Mouse (Mus musculus) urinary bladder, adult 2 months (tissue): ENCODE results near the gene Xrra1. TPM values are rescaled to one million over a fixed set of nuclear protein-coding genes. Genes with fewer than 3 reads are reported as not detected.
A peak's percentile ranks its signal among the peaks of the same experiment; 100 is the strongest.
"Not testable (repeated sequence)": the region's sequence is repeated elsewhere in the genome, so short reads cannot be mapped to it uniquely, and the experiment has no call there.

Source experiments
- DNase-seq: peaks from one replicate; pipeline ENCODE4 v3.0.0; 2022; ENCODE audit warnings: low spot score
- polyA plus RNA-seq: library from polyadenylated mRNA; depleted of rRNA; stranded (reverse); fragments of >200 nt; gene quantifications from 2 replicates; pipeline ENCODE4 v1.2.3, GENCODE M21; 2012; rRNA removed

The Xrra1 gene
- 0.07 and 0.15 TPM in 2 replicates for polyA plus RNA-seq

- peak; percentile 81 for DNase-seq
These were observed at the start of gene Xrra1 for GRCm38 (mm10) chr7:99858813-99859585. Gene Xrra1, plus strand, starts transcription at chr7:99859116.

DNA sequence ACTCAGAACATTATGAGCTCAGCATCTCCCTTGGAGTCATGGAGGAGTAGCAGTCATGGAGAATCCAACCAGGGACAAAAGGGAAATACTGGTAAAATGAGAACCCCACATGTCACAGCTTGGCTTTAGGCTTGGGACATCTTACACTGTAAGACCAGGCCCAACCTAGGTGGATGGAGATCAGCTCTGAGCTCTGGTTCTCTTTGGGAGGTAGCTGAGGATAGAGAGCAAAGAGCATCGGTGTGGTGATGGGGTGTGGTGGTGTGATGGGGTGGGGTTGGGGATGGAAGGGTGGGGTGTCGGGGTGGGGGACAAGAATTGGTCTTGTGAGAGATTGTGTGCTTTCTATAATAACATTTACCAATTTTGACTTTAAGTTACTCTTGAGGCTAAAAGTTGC lies 48.1 kb upstream of the Xrra1 start:
- DNase-seq: no peak

GRCm38 (mm10) chr7:99811661-99812060 lies 47.3 kb upstream of the Xrra1 start:
- DNase-seq: no peak

DNA sequence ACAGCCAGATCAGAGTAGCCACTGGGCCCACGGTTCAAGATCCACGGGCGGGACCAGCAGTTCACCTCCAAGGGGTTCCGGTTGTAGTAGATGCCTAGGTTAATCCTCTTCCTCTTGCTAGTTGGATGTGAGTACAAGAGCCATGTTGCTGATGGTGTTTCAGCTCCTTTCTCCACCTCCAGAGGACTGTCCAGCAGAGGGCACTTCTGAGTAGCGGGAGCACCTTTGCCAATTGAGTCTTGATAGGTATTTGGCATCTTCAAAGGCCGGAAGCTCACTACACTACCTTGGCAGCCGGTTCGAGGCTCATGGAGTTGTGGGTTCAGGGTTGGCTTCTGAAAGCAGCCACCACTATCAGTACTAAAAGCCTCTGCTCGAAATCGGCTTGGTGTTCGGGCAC lies 45.5 kb upstream of the Xrra1 start:
- no peak for DNase-seq

DNA sequence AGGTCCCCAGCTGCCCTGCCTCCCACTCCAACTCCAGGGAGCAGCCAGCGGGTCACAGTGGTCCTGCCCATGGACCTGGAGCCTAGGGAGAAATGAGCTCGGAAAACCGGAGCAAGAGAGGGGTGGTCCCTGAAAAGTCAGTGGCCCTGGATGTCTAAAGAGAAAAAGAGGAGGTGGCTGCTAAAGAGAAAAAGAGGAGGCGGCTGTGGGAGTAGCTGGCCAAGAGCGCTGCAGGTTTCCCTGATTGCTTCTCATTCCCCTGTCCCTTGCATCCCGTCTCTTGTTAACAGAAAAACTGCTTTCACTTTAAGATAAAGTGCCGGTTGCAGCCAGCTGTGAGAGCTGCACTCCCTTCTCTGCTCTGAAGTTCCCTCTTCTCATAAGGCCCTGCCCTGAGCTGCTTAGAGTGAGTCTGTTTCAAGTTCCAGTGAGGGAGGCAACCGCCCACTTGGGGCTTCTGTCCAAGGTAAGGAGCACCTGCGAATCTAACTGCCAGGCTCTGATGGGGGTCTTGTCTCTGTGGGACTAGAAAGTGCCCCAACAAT lies 40.7 kb upstream of the Xrra1 start:
- not testable (repeated sequence) for DNase-seq

DNA sequence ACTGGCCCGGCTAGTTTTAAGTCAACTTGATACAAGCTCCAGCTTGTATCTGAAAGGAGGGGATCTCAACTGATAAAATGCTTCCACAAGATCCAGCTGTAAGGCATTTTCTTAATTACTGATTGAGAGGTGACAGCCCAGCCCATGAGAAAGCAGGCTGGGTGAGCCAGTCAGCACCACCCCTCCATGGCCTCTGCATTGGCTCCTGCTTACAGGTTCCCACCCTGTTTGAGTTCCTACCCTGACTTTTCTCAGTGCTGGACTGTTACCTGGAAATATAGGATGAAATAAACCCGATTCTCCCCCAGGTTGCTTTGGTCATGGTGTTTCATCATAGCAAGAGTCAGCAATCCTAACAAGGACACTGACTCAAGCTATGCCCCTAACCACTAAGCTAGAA lies 37.0 kb upstream of the Xrra1 start:
- DNase-seq: no peak

- no peak for DNase-seq
These were observed 36.5 kb upstream of the Xrra1 start for GRCm38 (mm10) chr7:99822426-99822825.

DNA sequence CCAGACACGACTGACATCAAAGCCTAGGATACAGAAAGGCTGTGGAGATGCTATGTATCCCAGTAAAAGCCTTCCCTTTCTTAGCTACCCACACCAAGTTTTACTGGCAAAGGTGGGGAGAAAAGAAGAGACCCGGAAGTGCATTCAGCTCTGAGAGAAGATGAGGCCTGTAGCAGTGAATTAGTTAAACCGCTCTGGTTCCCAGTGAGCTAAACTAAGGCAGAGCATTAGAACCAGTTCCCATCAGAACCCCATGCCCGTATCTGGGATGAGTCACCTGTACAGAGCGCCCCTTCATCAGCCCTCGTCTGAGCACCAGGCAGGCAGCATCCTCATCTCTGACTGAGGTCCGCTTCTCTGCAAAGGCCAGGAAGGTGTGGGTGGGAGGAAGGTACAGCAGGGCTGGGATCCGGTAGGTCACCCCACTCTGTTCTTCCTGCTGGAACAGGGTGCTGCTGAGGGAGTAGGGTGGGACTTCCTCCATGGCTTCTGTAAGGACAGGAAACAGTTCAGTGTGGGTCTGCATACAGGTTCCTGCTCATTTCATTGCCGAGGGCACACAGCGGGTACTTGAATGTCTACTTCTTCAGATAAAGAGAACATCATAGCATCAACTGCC lies 35.8 kb upstream of the Xrra1 start:
- DNase-seq: no peak

- DNase-seq: no peak
These were observed 34.0 kb upstream of the Xrra1 start for GRCm38 (mm10) chr7:99824649-99825483.

- DNase-seq: no peak
These were observed 33.4 kb upstream of the Xrra1 start for GRCm38 (mm10) chr7:99825511-99825910.

DNA sequence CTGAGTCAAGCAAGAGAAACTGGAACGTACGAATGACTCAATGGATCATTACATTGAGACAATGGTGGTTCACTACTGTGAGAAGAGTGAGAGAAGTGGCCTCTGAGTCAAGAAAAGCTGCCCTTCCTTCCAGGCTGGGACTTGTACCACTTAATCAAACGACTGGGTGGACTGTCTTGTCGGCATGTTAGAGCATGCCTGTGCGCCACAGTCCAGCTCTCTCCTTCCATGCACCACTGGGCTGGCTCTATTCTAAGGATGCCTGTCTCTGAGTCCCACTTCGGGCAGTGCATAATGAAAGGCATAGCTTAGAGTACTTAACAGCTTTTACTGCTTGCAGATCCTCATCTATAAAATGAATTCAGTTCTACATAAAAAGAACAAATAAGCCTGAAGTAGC lies 32.8 kb upstream of the Xrra1 start:
- no peak for DNase-seq

- peak; percentile 80 for DNase-seq
These were observed 30.8 kb upstream of the Xrra1 start, which contains the start of gene Neu3 for GRCm38 (mm10) chr7:99828083-99828570. Gene Neu3, minus strand, starts transcription at chr7:99828417.

- no peak for DNase-seq
These were observed 25.6 kb upstream of the Xrra1 start for GRCm38 (mm10) chr7:99833115-99833845.

- no peak for DNase-seq
These were observed 25.1 kb upstream of the Xrra1 start for GRCm38 (mm10) chr7:99833846-99834222.

DNA sequence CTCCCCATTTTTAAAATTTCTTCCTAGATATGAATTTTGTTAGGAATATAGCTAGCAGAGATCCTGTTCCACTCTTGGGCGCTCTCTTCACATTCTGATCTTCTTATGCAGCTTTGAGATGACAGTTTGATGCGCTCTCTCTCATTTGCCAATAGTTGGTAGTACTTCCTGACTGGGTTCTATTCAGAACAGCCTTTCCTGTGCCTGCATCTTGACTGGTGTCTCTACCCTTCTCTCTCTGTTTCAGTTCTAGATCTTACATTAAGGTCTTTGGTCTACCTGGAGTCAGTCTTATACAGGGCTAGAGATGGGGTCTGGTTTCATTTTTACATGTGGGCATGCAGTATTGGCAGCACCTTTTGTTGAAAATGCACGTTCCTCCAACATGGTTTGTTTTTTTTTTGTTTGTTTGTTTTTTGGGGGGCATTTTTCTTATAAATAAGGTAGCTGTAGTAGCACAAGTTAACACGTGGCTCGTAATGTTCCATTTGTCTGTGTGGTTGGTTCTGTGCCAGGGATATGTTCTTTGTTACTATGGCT lies 24.5 kb upstream of the Xrra1 start:
- DNase-seq: no peak

DNA sequence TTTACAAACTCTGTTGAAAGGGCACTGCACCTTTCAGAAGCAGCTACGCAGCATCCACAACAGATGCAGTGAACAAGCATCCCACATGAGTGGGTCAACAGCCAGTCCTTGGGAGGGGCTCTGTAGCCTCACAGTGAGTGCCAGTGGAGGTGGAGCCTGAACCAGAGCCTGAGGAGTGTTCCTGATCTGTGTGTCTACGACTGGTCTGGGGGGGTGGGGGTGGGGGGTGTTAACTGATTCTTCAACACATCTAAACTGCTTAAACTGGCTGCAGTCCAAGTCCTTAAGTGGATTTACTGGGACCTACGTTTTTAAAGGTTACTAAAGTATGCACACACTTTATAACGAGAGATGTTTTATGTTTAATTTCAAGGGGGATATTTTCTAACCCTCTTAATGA lies 22.1 kb upstream of the Xrra1 start:
- DNase-seq: no peak

- no peak for DNase-seq
These were observed 21.4 kb upstream of the Xrra1 start for GRCm38 (mm10) chr7:99837358-99838071.

GRCm38 (mm10) chr7:99838241-99838640 lies 20.7 kb upstream of the Xrra1 start:
- DNase-seq: no peak

DNA sequence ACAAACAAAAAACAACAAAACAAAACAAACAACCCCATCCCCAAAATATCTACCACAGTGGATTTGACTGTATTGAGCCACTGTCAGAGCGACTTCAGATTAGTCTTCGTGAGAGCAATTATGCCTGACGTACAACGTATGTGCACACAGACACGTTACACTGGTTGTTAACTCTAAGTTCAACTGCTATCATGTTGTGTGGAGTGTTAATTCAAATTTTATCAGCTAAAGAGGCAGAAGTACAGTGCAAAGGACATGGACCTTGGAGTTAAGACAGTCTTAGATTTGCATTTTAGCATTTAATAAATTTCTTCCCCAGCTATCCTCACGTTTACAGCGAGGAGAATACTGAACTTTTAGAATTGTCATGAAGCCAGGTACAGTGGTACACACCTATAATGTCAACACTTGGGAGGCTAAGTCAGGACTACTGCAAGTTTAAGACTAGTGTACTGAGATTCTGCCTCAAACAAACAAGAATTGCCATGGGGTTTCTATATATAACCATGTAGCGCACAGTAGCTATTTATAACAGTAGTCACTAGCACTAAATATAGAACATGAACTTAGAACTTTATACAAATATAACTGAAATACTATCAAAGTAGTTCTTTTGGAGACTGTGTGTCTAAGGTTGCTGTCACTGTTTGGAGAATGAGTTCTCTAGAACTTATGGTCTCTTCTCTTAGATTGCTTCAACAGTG lies 13.2 kb upstream of the Xrra1 start:
- DNase-seq: no peak

DNA sequence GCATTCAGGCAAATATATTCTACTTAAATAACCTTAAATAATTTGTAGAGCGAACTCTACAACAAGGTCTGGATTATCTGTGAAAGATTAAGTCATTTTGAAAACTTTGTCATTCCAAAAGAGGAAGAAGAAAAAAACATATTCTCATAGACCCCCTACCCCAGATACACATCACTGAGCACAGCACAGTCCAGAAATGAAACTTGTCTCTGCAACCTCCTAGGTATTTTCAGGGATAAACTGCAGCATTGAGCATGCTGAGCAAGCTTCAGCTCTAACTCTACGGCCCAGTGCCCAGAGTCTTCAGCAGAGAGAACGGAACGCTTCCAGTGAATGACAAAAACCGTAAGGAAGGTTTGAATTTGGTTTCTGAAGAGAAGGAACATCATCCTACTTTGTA lies 8.4 kb upstream of the Xrra1 start:
- DNase-seq: no peak
